Mouse (Mus musculus) erythroblast, embryonic 14.5 days (primary cell): ENCODE measurements around the gene Ndrg3.

Experiments used
- GATA1 ChIP-seq: IDR thresholded peaks from 2 replicates; pipeline ENCODE4 v1.6.1; 2012; ENCODE audit warnings: low read length, inconsistent platforms, mixed read lengths
- TAL1 ChIP-seq: IDR thresholded peaks from 3 replicates; pipeline ENCODE4 v1.6.1; 2012; ENCODE audit warnings: low read length, inconsistent platforms, mixed read lengths

GRCm38 (mm10) chr2:157021156-157021555, 29.3 kb upstream of the Ndrg3 start:
- no peak for TF ChIP-seq GATA1
- TF ChIP-seq TAL1, result no peak
